Mouse (Mus musculus) kidney, postnatal 0 days (tissue): ENCODE measurements around the gene Dtx1. TPM values are rescaled to one million over a fixed set of nuclear protein-coding genes. Genes with fewer than 3 reads are reported as not detected.

Experiments used
- ATAC-seq: fragments of 200-750 bp; cut with Nextera tagmentation; replicated peaks from 2 replicates; pipeline ENCODE4 v1.8.0; 2017; ENCODE audit warnings: low read depth, moderate number of reproducible peaks, moderate TSS enrichment, moderate library complexity; ENCODE audit not compliant: low FRiP score
- DNase-seq: peaks from one replicate; pipeline ENCODE4 v3.0.0-alpha.2; 2016; ENCODE audit warnings: low spot score
- H3K27ac ChIP-seq: fragments of 300-500 bp; sonication (generic); 2 replicates; pipeline ENCODE4 v1.5.1; 2014; ENCODE audit warnings: mild to moderate bottlenecking
- H3K27me3 ChIP-seq: fragments of 300-500 bp; sonication (generic); 2 replicates; pipeline ENCODE4 v1.6.1; 2014; ENCODE audit warnings: low read length, mixed read lengths; ENCODE audit not compliant: insufficient read depth
- H3K36me3 ChIP-seq: fragments of 300-500 bp; sonication (generic); 2 replicates; pipeline ENCODE4 v1.6.1; 2014; ENCODE audit warnings: low read length, mixed read lengths; ENCODE audit not compliant: insufficient read depth
- H3K4me1 ChIP-seq: fragments of 300-500 bp; sonication (generic); replicated peaks from 2 replicates; pipeline ENCODE4 v1.6.1; 2014; ENCODE audit warnings: antibody characterized with exemption, low read length, mixed read lengths; ENCODE audit not compliant: insufficient read depth
- H3K4me2 ChIP-seq: fragments of 300-500 bp; sonication (generic); 2 replicates; pipeline ENCODE4 v1.6.1; 2014; ENCODE audit warnings: mild to moderate bottlenecking, low read length, moderate library complexity, mixed read lengths
- H3K4me3 ChIP-seq: fragments of 300-500 bp; sonication (generic); replicated peaks from 2 replicates; pipeline ENCODE4 v1.5.1; 2014; ENCODE audit warnings: low read depth, low read length
- H3K9ac ChIP-seq: fragments of 300-500 bp; sonication (generic); 2 replicates; pipeline ENCODE4 v1.6.1; 2014; ENCODE audit warnings: low read depth, low read length
- H3K9me3 ChIP-seq: fragments of 300-500 bp; sonication (generic); replicated peaks from 2 replicates; pipeline ENCODE4 v1.6.1; 2016; ENCODE audit warnings: low read length, inconsistent platforms, mixed read lengths
- CTCF ChIP-seq: IDR thresholded peaks from 2 replicates; pipeline ENCODE4 v1.5.1; 2016; ENCODE audit warnings: antibody characterized with exemption, low read depth, mild to moderate bottlenecking, moderate library complexity
- WGBS: fragments of 180-500 bp; shearing (Covaris S2); extraction: QIAGEN DNeasy Blood & Tissue Kit; methylation state at CpG from one replicate; pipeline ENCODE4 v1.1.7; 2014; 5-methylcytosine and 5-hydroxymethylcytosine counted together
- polyA plus RNA-seq: library from polyadenylated mRNA; unstranded; fragments of >200 nt; fragmentation: Nextera tagmentation; extraction: Ambion mirVana; gene quantifications from 2 replicates; pipeline ENCODE4 v1.2.1, GENCODE M21; 2015

Gene Dtx1
- polyA plus RNA-seq, 1 experiment from 2014 or later, result 5.5 TPM

DNA sequence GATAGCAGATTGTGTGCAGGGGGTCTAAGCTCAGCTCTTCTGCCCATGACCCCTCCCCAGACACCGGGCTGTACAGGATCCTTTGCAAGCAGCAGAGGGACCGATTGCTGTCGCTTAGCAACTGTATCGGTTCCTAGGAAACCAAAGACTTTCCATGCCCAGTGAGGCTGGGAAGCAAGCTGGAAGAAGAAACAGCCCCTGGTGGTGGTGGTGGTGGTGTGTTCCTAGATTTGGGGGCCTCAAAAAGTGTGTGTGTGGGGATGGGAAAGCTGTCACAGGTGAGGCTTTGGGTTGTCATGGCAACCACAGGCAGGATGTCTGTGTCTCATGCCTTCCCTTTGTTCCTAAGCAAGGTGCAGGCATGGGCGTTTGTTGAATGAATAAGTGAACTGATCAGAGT lies 50.9 kb downstream of the Dtx1 start:
- DNase-seq, result no peak
- Histone ChIP-seq H3K4me2 (no peak overlapping the region), H3K4me1 (no peaks in the 10 kb centered on the region), H3K9ac (no peak overlapping the region), H3K4me3 (no peak overlapping the region), H3K36me3 (no peaks in the 10 kb centered on the region), H3K27me3 (no peaks in the 10 kb centered on the region), H3K27ac (no peak overlapping the region), H3K9me3 (no peaks in the 10 kb centered on the region)
- WGBS, result 62% methylated on average over 5 of the region's 5 CpGs
- no peak for TF ChIP-seq CTCF
- ATAC-seq, result no peak

GRCm38 (mm10) chr5:120656281-120656751 lies 55.4 kb downstream of the Dtx1 start:
- Histone ChIP-seq H3K9ac (no peak overlapping the region), H3K9me3 (no peaks in the 10 kb centered on the region), H3K27ac (no peak overlapping the region), H3K36me3 (no peaks in the 10 kb centered on the region), H3K4me3 (no peak overlapping the region), H3K27me3 (no peaks in the 10 kb centered on the region), H3K4me1 (no peaks in the 10 kb centered on the region), H3K4me2 (no peak overlapping the region)
- no peak for TF ChIP-seq CTCF
- no peak for DNase-seq
- ATAC-seq, result no peak
- WGBS, result 86% methylated on average over 12 of the region's 12 CpGs

DNA sequence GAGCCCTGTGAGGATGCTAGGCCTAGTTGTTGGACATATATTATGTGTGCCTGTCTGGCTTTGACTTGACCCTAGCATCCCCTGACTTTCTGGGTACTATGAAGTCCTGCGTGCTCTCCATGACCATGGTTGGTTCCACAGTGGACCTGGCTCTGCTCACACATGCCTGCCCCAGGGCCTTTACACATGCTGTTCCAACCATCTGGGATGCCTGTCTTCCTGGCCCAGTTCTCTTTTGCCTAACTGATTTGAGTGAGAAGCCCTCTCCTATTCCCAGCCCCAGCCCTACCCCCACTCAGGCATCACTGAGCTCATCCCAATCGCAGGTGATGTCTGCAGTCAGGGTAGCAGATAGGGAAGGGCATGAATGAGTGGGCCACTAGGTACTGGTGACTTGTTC lies 57.9 kb downstream of the Dtx1 start:
- 87% methylated on average over 2 of the region's 2 CpGs for WGBS
- DNase-seq (no peak), ATAC-seq (no peak)
- H3K27ac ChIP-seq, result no peak overlapping the region
- no peaks in the 10 kb centered on the region for H3K9me3 ChIP-seq
- H3K4me2 ChIP-seq, result no peak overlapping the region
- H3K36me3 ChIP-seq, result no peaks in the 10 kb centered on the region
- no peak for TF ChIP-seq CTCF
- peaks cover 1% of the 10 kb centered on the region for H3K4me1 ChIP-seq
- H3K9ac ChIP-seq, result no peak overlapping the region
- H3K4me3 ChIP-seq, result no peak overlapping the region
- peaks cover 11% of the 10 kb centered on the region for H3K27me3 ChIP-seq

DNA sequence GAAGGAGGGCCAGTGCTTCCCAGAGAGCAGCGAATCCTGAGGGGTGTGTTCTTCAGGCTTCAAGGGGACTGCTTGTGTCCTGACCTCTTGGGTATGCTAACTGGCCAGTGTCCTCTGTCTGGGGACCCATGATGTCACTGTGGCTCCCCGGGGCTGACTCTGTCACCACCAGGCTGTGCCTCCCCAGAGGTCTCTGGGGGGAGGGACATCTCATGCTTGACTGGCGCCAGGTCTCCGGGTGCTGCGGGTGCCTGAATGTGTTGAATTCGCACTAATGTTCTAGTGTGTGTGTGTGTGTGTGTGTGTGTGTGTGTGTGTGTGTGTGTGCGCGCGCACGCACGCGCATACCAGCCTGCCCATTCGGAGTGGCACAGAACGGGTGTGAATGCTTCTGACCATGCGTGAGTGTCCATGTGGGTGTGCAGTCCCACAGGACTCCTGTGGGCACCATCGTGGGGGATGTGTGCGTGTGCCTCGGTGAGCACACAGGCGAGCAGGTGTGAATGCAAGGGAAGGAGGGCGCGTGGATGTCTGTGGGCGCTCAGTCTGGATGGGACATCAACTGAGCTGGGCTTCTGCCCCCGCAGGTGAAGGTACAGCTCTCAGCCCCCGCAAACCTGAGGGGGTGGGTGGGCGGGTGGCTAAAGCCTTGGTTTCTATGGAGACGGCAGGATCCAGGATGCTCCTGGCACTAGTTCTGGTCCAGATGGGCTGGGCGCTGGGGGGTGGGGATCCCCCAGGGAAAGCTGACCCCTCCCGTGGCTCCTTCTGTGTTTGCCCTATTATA lies 58.6 kb downstream of the Dtx1 start:
- Histone ChIP-seq H3K36me3 (no peaks in the 10 kb centered on the region), H3K27me3 (peaks cover 11% of the 10 kb centered on the region), H3K4me2 (no peak overlapping the region), H3K9me3 (no peaks in the 10 kb centered on the region), H3K4me1 (peaks cover 6% of the 10 kb centered on the region), H3K4me3 (no peak overlapping the region), H3K9ac (no peak overlapping the region), H3K27ac (no peak overlapping the region)
- 76% methylated on average over 27 of the region's 28 CpGs for WGBS
- ATAC-seq, result no peak
- no peak for TF ChIP-seq CTCF
- no peak for DNase-seq

DNA sequence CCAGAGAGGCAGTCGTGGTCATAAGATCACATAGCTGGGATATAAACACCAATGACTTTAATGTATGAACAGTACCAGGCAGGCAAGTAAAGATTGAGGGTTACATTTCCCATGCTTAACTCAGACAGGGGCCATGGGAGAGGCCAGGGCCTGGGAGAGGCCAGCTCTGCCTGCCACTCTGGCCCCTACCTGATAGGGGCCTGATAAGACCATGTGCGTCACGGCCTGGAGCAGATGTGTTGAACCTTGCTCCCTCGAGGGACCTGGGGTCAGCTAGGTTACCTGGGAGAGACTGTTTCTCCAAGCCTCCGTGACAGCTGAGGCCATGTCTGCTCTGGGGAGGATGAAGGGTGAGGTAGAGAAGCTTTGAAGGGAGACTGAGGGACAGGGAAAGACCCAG lies 60.5 kb downstream of the Dtx1 start:
- Histone ChIP-seq H3K27me3 (peaks cover 11% of the 10 kb centered on the region), H3K4me2 (no peak overlapping the region), H3K4me1 (peaks cover 6% of the 10 kb centered on the region), H3K9ac (no peak overlapping the region), H3K36me3 (no peaks in the 10 kb centered on the region), H3K4me3 (no peak overlapping the region), H3K27ac (no peak overlapping the region), H3K9me3 (no peaks in the 10 kb centered on the region)
- 45% methylated on average over 5 of the region's 5 CpGs for WGBS
- ATAC-seq, result no peak
- TF ChIP-seq CTCF, result no peak
- no peak for DNase-seq

- no peak for TF ChIP-seq CTCF
- Histone ChIP-seq H3K27me3 (peaks cover 11% of the 10 kb centered on the region), H3K4me2 (no peak overlapping the region), H3K9me3 (no peaks in the 10 kb centered on the region), H3K4me1 (peaks cover 6% of the 10 kb centered on the region), H3K4me3 (no peak overlapping the region), H3K27ac (no peak overlapping the region), H3K36me3 (no peaks in the 10 kb centered on the region), H3K9ac (no peak overlapping the region)
- 26% methylated on average over 13 of the region's 13 CpGs for WGBS
- ATAC-seq, result no peak
- no peak for DNase-seq
Observed at GRCm38 (mm10) chr5:120649938-120650337, 61.8 kb downstream of the Dtx1 start.
